Mouse (Mus musculus): ENCODE measurements around the gene Casq1.

- TF ChIP-seq CTCF (conservative IDR thresholded peaks at IDR 0.05; ENCODE audit: low read length) (peak; percentile 29), POU5F1 (IDR thresholded peaks at IDR 0.05; ENCODE audit: borderline replicate concordance, low read length) (no peak), NANOG (IDR thresholded peaks at IDR 0.05; ENCODE audit: borderline replicate concordance, low read length) (no peak)
These were observed 30.8 kb downstream of the Casq1 start for GRCm38 (mm10) chr1:172188891-172189290.

Measured in E14TG2a.4 (cell line).